Mouse (Mus musculus) embryonic facial prominence, embryonic 15.5 days (tissue): ENCODE results near the gene Nol7. TPM values are rescaled to one million over a fixed set of nuclear protein-coding genes. Genes with fewer than 3 reads are reported as not detected.

Experiments used
- ATAC-seq: fragments of 200-750 bp; cut with Nextera tagmentation; 2 replicates; pipeline ENCODE4 v1.8.0; 2017; ENCODE audit warnings: low read depth, moderate TSS enrichment; ENCODE audit not compliant: insufficient number of reproducible peaks, low FRiP score, low TSS enrichment
- H3K27ac ChIP-seq: fragments of 300-500 bp; sonication (generic); replicated peaks from 2 replicates; pipeline ENCODE4 v1.5.1; 2015; ENCODE audit warnings: mild to moderate bottlenecking, inconsistent platforms
- H3K27me3 ChIP-seq: fragments of 300-500 bp; sonication (generic); 2 replicates; pipeline ENCODE4 v1.6.1; 2015; ENCODE audit warnings: inconsistent platforms
- H3K36me3 ChIP-seq: fragments of 300-500 bp; sonication (generic); 2 replicates; pipeline ENCODE4 v1.6.1; 2015; ENCODE audit warnings: mild to moderate bottlenecking, inconsistent platforms
- H3K4me1 ChIP-seq: fragments of 300-500 bp; sonication (generic); 2 replicates; pipeline ENCODE4 v1.6.1; 2015; ENCODE audit warnings: inconsistent platforms
- H3K4me2 ChIP-seq: fragments of 300-500 bp; sonication (generic); replicated peaks from 2 replicates; pipeline ENCODE4 v1.6.1; 2015; ENCODE audit warnings: mild to moderate bottlenecking, inconsistent platforms
- H3K4me3 ChIP-seq: fragments of 300-500 bp; sonication (generic); replicated peaks from 2 replicates; pipeline ENCODE4 v1.5.1; 2015; ENCODE audit warnings: mild to moderate bottlenecking, inconsistent platforms
- H3K9ac ChIP-seq: fragments of 300-500 bp; sonication (generic); 2 replicates; pipeline ENCODE4 v1.6.1; 2015; ENCODE audit warnings: inconsistent platforms
- H3K9me3 ChIP-seq: fragments of 300-500 bp; sonication (generic); replicated peaks from 2 replicates; pipeline ENCODE4 v1.6.1; 2016; ENCODE audit warnings: inconsistent platforms
- WGBS: fragments of 180-500 bp; shearing (Covaris S2); methylation state at CpG from one replicate; pipeline ENCODE4 v1.1.7; 2015; 5-methylcytosine and 5-hydroxymethylcytosine counted together
- polyA plus RNA-seq: library from polyadenylated mRNA; unstranded; fragments of >200 nt; fragmentation: Nextera tagmentation; extraction: Ambion mirVana; gene quantifications from 2 replicates; pipeline ENCODE4 v1.2.1, GENCODE M21; 2015

Gene Nol7
- polyA plus RNA-seq, 1 experiment from 2014 or later, result 126 TPM

DNA sequence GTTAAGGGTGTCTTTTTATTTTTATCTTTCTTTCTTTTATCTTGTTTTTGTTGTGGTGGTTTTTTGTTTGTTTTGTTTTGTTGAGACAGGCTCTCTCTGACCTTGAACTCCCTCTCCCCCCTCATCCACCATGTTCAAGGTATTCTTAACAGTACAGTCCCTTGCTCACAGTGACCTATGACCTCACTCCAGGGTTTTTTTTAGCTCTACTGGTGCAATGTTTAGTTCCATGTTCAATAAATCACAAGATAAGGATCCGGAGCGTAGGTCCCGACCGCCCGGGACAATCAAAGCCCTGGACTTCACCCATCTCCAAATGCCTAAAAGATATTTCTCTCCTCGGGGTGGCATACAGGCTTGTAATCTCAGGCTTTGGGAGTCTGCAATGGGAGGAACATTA, 28.1 kb upstream of the Nol7 start:
- no peak overlapping the region for H3K9ac ChIP-seq
- no peak overlapping the region for H3K27ac ChIP-seq
- H3K27me3 ChIP-seq, result no peaks in the 10 kb centered on the region
- no peak overlapping the region for H3K4me3 ChIP-seq
- H3K36me3 ChIP-seq, result peaks cover 27% of the 10 kb centered on the region
- WGBS, result 94% methylated on average over 6 of the region's 6 CpGs
- H3K4me2 ChIP-seq, result no peak overlapping the region
- no peak for ATAC-seq
- H3K4me1 ChIP-seq, result peaks cover 5% of the 10 kb centered on the region; the same call in 1 of the 2 replicates
- H3K9me3 ChIP-seq, result no peaks in the 10 kb centered on the region

DNA sequence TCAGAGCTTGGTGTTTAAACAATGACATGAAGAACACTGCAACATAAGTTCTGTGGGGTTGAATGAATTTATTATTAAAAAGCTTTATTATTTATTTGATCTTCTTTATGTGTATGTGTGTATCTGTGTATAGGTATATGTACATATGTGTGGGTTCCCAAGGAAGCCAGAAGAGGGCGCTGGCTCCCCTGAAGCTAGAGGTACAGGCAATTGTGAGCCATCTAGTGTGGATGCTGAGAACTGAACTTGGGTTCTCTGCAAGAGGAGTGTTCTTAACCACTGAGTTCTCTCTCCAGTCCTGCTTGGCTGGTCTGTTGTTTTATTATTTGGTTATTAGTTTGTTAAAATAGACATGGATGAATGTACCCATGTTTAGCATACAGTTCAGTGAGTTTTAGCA, 25.3 kb upstream of the Nol7 start:
- Histone ChIP-seq H3K9me3 (no peaks in the 10 kb centered on the region), H3K9ac (no peak overlapping the region), H3K27me3 (no peaks in the 10 kb centered on the region), H3K4me3 (no peak overlapping the region), H3K27ac (no peak overlapping the region), H3K4me2 (no peak overlapping the region), H3K4me1 (no peaks in the 10 kb centered on the region), H3K36me3 (peaks cover 44% of the 10 kb centered on the region)
- WGBS, result 93% methylated on average over 1 of the region's 1 CpGs
- no peak for ATAC-seq

DNA sequence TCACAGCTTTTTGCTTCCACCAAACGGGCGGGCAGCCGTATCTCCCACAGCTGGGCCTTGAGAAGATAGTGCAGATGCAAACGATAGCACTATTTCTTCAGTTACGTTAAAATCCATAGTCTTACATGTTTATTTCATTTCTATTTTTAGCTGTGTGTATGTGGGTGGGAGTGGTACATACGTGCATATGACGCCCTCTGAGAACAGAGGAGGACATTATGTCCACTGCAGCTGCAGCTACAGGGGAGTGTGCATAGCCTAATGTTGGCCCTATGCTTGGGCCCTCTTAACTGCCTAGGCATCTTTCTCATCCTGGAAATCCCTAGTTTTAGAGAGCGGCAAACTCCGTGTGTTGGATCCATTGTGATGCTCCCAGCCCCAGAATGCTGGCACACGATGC, 24.0 kb upstream of the Nol7 start:
- ATAC-seq, result no peak
- Histone ChIP-seq H3K4me1 (no peaks in the 10 kb centered on the region), H3K9me3 (no peaks in the 10 kb centered on the region), H3K4me3 (no peak overlapping the region), H3K9ac (no peak overlapping the region), H3K36me3 (peaks cover 50% of the 10 kb centered on the region), H3K4me2 (no peak overlapping the region), H3K27ac (no peak overlapping the region), H3K27me3 (no peaks in the 10 kb centered on the region)
- WGBS, result 82% methylated on average over 10 of the region's 10 CpGs

DNA sequence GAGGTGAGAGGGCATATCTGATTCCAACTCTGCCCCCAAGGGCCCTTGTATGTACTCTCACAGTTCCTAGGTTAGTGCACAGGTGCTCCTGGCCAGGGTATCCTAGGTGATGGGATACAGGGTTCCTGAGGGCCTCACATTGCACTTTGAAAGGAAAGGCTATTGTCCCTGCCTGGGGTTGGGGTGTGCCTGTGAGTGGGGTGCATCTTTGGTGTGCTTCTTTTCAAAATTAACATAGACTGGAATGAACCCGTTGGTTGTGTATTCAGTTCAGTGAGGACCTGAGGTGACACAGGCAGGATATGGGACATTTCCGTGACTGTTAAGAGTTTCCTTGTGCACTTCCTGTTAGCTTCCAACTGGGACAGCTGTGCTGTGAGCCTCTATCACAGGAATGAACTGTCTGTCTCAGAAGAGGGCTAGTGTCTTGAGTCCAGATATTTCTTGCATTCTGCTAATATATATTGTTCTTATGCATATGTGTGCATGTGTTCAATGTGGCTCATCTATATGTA, 23.2 kb upstream of the Nol7 start:
- 66% methylated on average over 2 of the region's 2 CpGs for WGBS
- no peak for ATAC-seq
- no peaks in the 10 kb centered on the region for H3K27me3 ChIP-seq
- H3K9ac ChIP-seq, result no peak overlapping the region
- no peaks in the 10 kb centered on the region for H3K4me1 ChIP-seq
- H3K9me3 ChIP-seq, result no peaks in the 10 kb centered on the region
- no peak overlapping the region for H3K4me3 ChIP-seq
- H3K4me2 ChIP-seq, result no peak overlapping the region
- no peak overlapping the region for H3K27ac ChIP-seq
- peaks cover 50% of the 10 kb centered on the region for H3K36me3 ChIP-seq

DNA sequence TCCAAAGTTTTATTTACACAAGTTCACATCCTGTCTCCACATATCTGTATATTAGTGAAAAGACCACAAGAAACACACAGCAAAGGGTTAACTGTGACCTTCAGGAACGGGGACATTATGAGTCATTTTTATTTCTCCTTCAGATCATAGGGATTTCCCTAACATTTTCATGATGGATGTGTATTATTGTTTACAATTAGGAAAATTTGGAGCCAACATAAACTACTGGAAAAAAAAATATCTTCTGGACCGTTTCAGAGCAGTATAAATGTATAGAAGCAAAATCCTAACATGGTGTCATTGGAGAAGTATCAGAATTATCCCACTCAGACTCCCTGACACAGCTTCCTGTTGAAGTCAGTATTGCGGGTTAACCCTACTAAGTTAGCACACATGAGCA, 18.2 kb upstream of the Nol7 start:
- H3K36me3 ChIP-seq, result peaks cover 32% of the 10 kb centered on the region; the same call in 1 of the 2 replicates
- no peak overlapping the region for H3K4me2 ChIP-seq
- no peaks in the 10 kb centered on the region for H3K27me3 ChIP-seq
- ATAC-seq, result no peak
- H3K4me1 ChIP-seq, result no peaks in the 10 kb centered on the region
- H3K9ac ChIP-seq, result no peak overlapping the region
- H3K9me3 ChIP-seq, result no peaks in the 10 kb centered on the region
- no peak overlapping the region for H3K27ac ChIP-seq
- no peak overlapping the region for H3K4me3 ChIP-seq
- 73% methylated on average over 3 of the region's 3 CpGs for WGBS

DNA sequence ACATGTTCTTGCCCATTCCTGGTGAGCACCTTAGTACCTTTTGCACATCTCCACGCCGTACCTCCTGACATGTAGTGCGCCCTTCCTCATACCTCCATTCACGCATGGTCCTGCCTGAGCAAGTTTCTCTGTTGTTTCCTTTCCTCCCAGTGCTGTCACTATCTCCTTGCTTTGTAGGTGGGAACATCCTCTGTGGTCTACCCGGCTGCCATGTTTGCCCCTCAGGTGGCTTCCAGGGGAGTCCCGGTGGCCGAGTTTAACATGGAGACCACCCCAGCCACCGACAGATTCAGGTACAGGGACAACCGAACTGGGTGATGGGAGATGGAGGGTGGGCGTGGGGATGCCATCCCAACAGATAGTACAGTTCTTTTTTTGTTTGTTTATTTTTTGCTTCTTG, 12.9 kb upstream of the Nol7 start:
- no peak overlapping the region for H3K27ac ChIP-seq
- H3K4me2 ChIP-seq, result no peak overlapping the region
- no peaks in the 10 kb centered on the region for H3K4me1 ChIP-seq
- peaks cover 16% of the 10 kb centered on the region for H3K36me3 ChIP-seq
- no peaks in the 10 kb centered on the region for H3K27me3 ChIP-seq
- no peak overlapping the region for H3K4me3 ChIP-seq
- no peak overlapping the region for H3K9ac ChIP-seq
- no peaks in the 10 kb centered on the region for H3K9me3 ChIP-seq
- 95% methylated on average over 10 of the region's 10 CpGs for WGBS
- ATAC-seq, result no peak

DNA sequence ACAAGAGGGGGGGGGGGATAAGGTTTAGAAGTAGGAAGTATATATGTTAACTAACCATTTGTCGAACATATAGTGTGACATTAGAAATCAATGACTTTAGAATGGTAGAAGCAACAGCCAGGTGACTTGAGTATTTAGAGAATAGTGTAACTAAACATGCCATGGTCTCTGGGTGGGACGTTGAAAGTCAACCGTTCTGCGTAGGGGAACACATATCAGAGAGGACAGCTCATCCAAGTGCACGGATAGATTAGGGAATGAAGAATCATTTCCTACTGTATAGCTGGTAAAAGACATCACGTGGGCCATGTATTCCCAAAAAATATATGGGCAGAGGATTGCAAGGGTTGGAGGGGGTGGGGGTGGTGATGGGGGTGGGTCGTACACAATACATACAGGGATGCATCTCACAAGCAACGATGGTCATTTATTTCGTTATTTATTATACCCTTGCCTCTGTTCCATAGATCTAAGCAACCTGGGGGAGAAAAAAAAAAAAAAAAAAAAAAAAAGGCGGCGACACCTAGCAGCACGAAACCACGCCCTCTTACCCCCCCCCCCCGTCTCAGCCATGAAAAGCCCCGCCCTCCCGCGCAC, 392 bp upstream of the Nol7 start:
- peak; percentile 13; the same call in 1 of the 2 replicates for ATAC-seq
- peak overlapping the region; percentile 68 for H3K4me3 ChIP-seq
- H3K27me3 ChIP-seq, result no peaks in the 10 kb centered on the region
- 49% methylated on average over 14 of the region's 17 CpGs for WGBS
- peak overlapping the region; percentile 64; the same call in 1 of the 2 replicates for H3K4me2 ChIP-seq
- peaks cover 15% of the 10 kb centered on the region for H3K36me3 ChIP-seq
- H3K9me3 ChIP-seq, result no peaks in the 10 kb centered on the region
- peaks cover 11% of the 10 kb centered on the region; the same call in 1 of the 2 replicates for H3K4me1 ChIP-seq
- no peak overlapping the region for H3K9ac ChIP-seq
- no peak overlapping the region for H3K27ac ChIP-seq

DNA sequence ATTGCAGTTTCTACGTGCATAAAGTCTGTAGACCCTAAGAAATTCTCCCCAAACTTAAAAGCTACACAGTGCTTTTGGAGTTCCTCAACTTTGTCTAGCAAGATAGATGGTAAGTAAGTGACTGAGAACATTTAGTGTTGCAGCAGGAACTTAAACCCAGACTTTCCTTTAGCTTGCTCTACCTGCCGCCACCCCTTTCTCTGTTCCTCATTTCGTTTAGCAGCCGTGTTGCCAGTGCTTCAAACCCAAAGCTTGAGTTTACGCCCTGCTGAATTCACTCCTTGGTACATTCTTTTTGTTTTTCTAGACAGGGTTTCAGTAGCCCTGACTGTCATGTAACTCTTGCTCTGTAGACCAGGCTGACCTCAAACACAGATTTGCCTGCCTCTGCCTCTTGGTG, 1.4 kb downstream of the Nol7 start:
- H3K27me3 ChIP-seq, result no peaks in the 10 kb centered on the region
- no peak for ATAC-seq
- H3K4me1 ChIP-seq, result peaks cover 11% of the 10 kb centered on the region; the same call in 1 of the 2 replicates
- peak overlapping the region; percentile 64 for H3K4me2 ChIP-seq
- no peak overlapping the region for H3K27ac ChIP-seq
- peaks cover 27% of the 10 kb centered on the region for H3K36me3 ChIP-seq
- no peak overlapping the region for H3K9ac ChIP-seq
- 78% methylated on average over 5 of the region's 5 CpGs for WGBS
- peak overlapping the region; percentile 68; the same call in 1 of the 2 replicates for H3K4me3 ChIP-seq
- H3K9me3 ChIP-seq, result no peaks in the 10 kb centered on the region

DNA sequence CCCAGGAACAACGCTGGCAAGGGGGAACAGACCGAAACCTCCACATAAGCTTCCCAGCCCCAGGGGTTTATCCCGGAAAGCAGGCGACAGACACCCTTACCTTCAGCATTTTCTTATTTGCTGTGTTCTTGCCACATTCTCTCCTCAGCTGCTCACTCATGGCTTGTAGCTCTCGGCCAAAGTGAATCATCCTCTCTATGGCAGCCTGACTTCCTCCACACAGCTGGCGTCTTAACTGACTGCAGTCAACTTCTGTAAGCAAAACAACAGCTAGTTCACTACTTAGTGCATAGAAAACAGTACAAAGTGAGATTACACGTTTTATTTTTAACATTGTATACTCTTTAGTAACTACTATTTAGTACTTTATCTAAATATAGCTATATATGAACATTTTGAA, 14.1 kb downstream of the Nol7 start:
- no peak for ATAC-seq
- no peak overlapping the region for H3K9ac ChIP-seq
- H3K27me3 ChIP-seq, result no peaks in the 10 kb centered on the region
- no peak overlapping the region for H3K4me2 ChIP-seq
- no peak overlapping the region for H3K4me3 ChIP-seq
- WGBS, result 84% methylated on average over 7 of the region's 7 CpGs
- H3K36me3 ChIP-seq, result peaks cover 54% of the 10 kb centered on the region
- H3K9me3 ChIP-seq, result no peaks in the 10 kb centered on the region
- no peak overlapping the region for H3K27ac ChIP-seq
- no peaks in the 10 kb centered on the region for H3K4me1 ChIP-seq

DNA sequence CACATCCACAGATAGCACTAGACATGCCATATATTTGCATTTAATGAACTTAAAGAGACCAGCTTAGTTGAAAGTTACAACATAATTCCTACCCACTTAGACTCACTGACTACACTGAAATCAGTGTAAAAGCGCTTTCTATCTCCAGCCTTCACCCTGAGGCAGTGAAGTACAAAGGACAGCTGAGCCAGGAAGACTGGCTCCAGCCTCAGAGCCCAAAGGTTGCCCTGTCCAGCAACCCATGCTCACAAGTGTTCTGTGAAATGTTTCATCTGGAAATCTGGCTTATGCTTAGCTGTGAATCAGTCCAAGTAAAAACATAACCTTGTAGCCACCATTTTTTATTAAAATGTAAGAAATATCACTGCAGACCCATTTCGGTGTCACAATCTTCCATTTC, 15.4 kb downstream of the Nol7 start:
- H3K4me2 ChIP-seq, result no peak overlapping the region
- peaks cover 49% of the 10 kb centered on the region for H3K36me3 ChIP-seq
- no peak overlapping the region for H3K27ac ChIP-seq
- H3K27me3 ChIP-seq, result no peaks in the 10 kb centered on the region
- 88% methylated on average over 2 of the region's 2 CpGs for WGBS
- H3K4me1 ChIP-seq, result no peaks in the 10 kb centered on the region
- no peak overlapping the region for H3K4me3 ChIP-seq
- H3K9ac ChIP-seq, result no peak overlapping the region
- no peak for ATAC-seq
- H3K9me3 ChIP-seq, result no peaks in the 10 kb centered on the region

DNA sequence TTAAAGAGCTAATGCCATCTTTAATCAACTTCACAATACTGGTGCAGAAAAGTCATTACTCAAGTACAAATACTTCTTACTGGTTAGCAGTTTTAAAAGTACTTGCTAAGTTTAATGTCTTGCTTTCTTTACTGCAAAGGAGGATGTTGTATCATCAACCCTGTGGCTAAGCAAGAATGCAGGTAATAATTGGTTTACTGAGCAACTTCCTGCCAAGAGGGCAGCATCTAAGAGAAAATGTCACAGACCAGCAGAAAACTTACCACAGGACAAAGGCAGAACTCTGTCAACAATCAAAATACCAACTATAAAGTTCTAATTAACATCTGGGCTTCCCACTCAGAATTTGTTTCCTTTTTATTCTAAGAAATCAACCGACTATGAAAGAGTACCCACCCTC, 17.1 kb downstream of the Nol7 start:
- ATAC-seq, result no peak

DNA sequence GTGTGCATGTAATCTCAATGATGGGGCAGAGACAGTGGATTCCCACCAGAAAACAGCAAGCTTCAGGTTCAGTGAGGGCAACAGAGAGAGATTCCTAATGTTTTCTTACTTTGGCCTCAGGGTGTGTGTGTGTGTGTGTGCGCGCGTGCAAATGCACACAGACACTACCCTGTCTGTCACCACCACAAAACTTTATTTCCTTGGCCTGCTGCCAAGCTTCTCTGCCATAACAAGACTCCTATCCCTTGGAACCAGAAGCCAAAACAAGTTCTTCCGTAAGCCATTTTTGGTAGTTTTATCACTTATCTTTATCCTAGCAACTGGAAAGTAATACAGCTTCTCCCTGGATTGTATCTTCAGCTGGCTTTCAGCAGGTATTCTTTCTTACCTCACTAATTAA, 30.2 kb downstream of the Nol7 start:
- Histone ChIP-seq H3K9me3 (no peaks in the 10 kb centered on the region), H3K27me3 (no peaks in the 10 kb centered on the region), H3K27ac (no peak overlapping the region), H3K9ac (no peak overlapping the region), H3K36me3 (peaks cover 11% of the 10 kb centered on the region; the same call in 1 of the 2 replicates), H3K4me3 (no peak overlapping the region), H3K4me1 (no peaks in the 10 kb centered on the region), H3K4me2 (no peak overlapping the region)
- ATAC-seq, result no peak
- WGBS, result 82% methylated on average over 4 of the region's 4 CpGs

More for the DNA sequence above, 17.1 kb downstream of the Nol7 start:
- Histone ChIP-seq H3K4me3 (no peak overlapping the region), H3K9ac (no peak overlapping the region), H3K4me2 (no peak overlapping the region), H3K4me1 (no peaks in the 10 kb centered on the region), H3K9me3 (no peaks in the 10 kb centered on the region), H3K36me3 (peaks cover 57% of the 10 kb centered on the region), H3K27ac (no peak overlapping the region), H3K27me3 (no peaks in the 10 kb centered on the region)
- 78% methylated on average over 1 of the region's 1 CpGs for WGBS
